Mouse (Mus musculus): ENCODE results near the gene Pik3r2.

Pik3r2 gene

GRCm38 (mm10) chr8:70772890-70773289, 3.6 kb downstream of the Pik3r2 start:
- DNase-seq (ENCODE audit: low spot score in 2 of 2) = no peak

- no peak for DNase-seq (ENCODE audit: low spot score in 2 of 2)
These were observed 4.4 kb downstream of the Pik3r2 start for GRCm38 (mm10) chr8:70772075-70772474.

- DNase-seq (ENCODE audit: low spot score in 2 of 2) = no peak
These were observed 5.3 kb downstream of the Pik3r2 start for GRCm38 (mm10) chr8:70771217-70771616.

GRCm38 (mm10) chr8:70770748-70771147, 5.8 kb downstream of the Pik3r2 start:
- DNase-seq (ENCODE audit: low spot score in 2 of 2) = no peak

- no peak for DNase-seq (ENCODE audit: low spot score in 2 of 2)
These were observed 6.7 kb downstream of the Pik3r2 start for GRCm38 (mm10) chr8:70769858-70770257.

GRCm38 (mm10) chr8:70769359-70769758, 7.2 kb downstream of the Pik3r2 start:
- peak; percentile 89 to 94 for DNase-seq (ENCODE audit: low spot score in 2 of 2)

GRCm38 (mm10) chr8:70768956-70769355, 7.6 kb downstream of the Pik3r2 start:
- DNase-seq (ENCODE audit: low spot score in 2 of 2) = no peak

GRCm38 (mm10) chr8:70768231-70768776, 8.2 kb downstream of the Pik3r2 start:
- DNase-seq (ENCODE audit: low spot score in 2 of 2) = no peak

- DNase-seq (ENCODE audit: low spot score in 2 of 2) = no peak
These were observed 9.0 kb downstream of the Pik3r2 start for GRCm38 (mm10) chr8:70767503-70767902.

GRCm38 (mm10) chr8:70766571-70767440, 9.7 kb downstream of the Pik3r2 start:
- peak; percentile 80 to 85 for DNase-seq (ENCODE audit: low spot score in 2 of 2)

GRCm38 (mm10) chr8:70765838-70766570, 10.5 kb downstream of the Pik3r2 start:
- no peak for DNase-seq (ENCODE audit: low spot score in 2 of 2)

GRCm38 (mm10) chr8:70765329-70765728, 11.2 kb downstream of the Pik3r2 start:
- DNase-seq (ENCODE audit: low spot score in 2 of 2) = no peak

GRCm38 (mm10) chr8:70764676-70765075, 11.8 kb downstream of the Pik3r2 start:
- DNase-seq (ENCODE audit: low spot score in 2 of 2) = no peak

- DNase-seq (ENCODE audit: low spot score in 2 of 2) = no peak
These were observed 12.5 kb downstream of the Pik3r2 start for GRCm38 (mm10) chr8:70764026-70764425.

- DNase-seq (ENCODE audit: low spot score in 2 of 2) = no peak
These were observed 13.2 kb downstream of the Pik3r2 start for GRCm38 (mm10) chr8:70763354-70763753.

GRCm38 (mm10) chr8:70762118-70762517, 14.4 kb downstream of the Pik3r2 start:
- DNase-seq (ENCODE audit: low spot score in 2 of 2) = no peak

GRCm38 (mm10) chr8:70760775-70761406, 15.6 kb downstream of the Pik3r2 start, which contains the start of gene Mpv17l2:
Gene Mpv17l2 (minus strand): TSS chr8:70760946.
- DNase-seq (ENCODE audit: low spot score in 2 of 2) = peak; percentile 83 to 96

GRCm38 (mm10) chr8:70760350-70760749, 16.2 kb downstream of the Pik3r2 start:
- DNase-seq (ENCODE audit: low spot score in 2 of 2) = no peak

GRCm38 (mm10) chr8:70758616-70759561, 17.6 kb downstream of the Pik3r2 start:
- DNase-seq (ENCODE audit: low spot score in 2 of 2) = no peak

- no peak for DNase-seq (ENCODE audit: low spot score in 2 of 2)
These were observed 18.3 kb downstream of the Pik3r2 start for GRCm38 (mm10) chr8:70758308-70758615.

Measured in urinary bladder, adult 18-20 months (tissue).